Mouse (Mus musculus) lung, postnatal 0 days (tissue): ENCODE measurements at regions not wholly inside any gene's neighbourhood (a gene's known extent, or its start where the extent isn't known, plus 50 kb on each side); places are given as distances from the start of the nearest gene placed in this dataset.

ENCODE experiments used
- CTCF ChIP-seq: IDR thresholded peaks from 2 replicates; pipeline ENCODE4 v1.5.1; 2016; ENCODE audit warnings: antibody characterized with exemption, mild to moderate bottlenecking
- EP300 ChIP-seq: IDR thresholded peaks from 2 replicates; pipeline ENCODE4 v1.6.1; 2016; ENCODE audit warnings: antibody characterized with exemption, mild to moderate bottlenecking, control low read depth

DNA sequence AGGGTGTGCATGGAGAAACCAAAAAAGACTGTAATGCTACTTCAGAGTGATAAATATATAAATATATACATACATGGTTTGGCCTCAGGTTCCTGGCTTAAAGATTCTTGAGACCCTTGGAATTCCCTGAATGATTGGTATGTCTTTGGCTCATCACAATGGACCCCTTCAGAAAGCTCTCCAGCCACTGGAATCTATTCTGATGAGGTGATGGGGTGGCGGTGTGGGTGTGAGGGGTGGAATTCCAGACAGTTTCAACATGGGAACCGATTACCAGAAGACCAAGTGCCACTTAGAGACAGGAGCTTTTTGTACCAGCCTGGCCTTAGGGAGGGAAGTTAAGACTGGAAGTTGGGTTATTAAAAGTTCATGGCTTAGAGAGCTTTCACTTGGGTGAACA, 190.1 kb downstream of the Galc start:
- TF ChIP-seq CTCF (no peak), EP300 (peak; percentile 88)
